Mouse (Mus musculus) forebrain, embryonic 15.5 days (tissue): ENCODE measurements at regions not wholly inside any gene's neighbourhood (a gene's known extent, or its start where the extent isn't known, plus 50 kb on each side); places are given as distances from the start of the nearest gene placed in this dataset. TPM values are rescaled to one million over a fixed set of nuclear protein-coding genes. Genes with fewer than 3 reads are reported as not detected.
"Not testable (repeated sequence)": the region's sequence is repeated elsewhere in the genome, so short reads cannot be mapped to it uniquely, and the experiment has no call there.

Experiments
- ATAC-seq: fragments of 200-750 bp; cut with Nextera tagmentation; replicated peaks from 2 replicates; pipeline ENCODE4 v1.8.0; 2017; ENCODE audit warnings: mild to moderate bottlenecking, moderate TSS enrichment, moderate library complexity
- H3K27ac ChIP-seq: fragments of 300-500 bp; sonication (generic); replicated peaks from 2 replicates; pipeline ENCODE4 v1.5.1; 2015; ENCODE audit warnings: mild to moderate bottlenecking, inconsistent platforms
- H3K27me3 ChIP-seq: fragments of 300-500 bp; sonication (generic); 2 replicates; pipeline ENCODE4 v1.6.1; 2015; ENCODE audit warnings: inconsistent platforms
- H3K36me3 ChIP-seq: fragments of 300-500 bp; sonication (generic); 2 replicates; pipeline ENCODE4 v1.6.1; 2015; ENCODE audit warnings: mild to moderate bottlenecking, inconsistent platforms
- H3K4me1 ChIP-seq: fragments of 300-500 bp; sonication (generic); 2 replicates; pipeline ENCODE4 v1.6.1; 2015; ENCODE audit warnings: inconsistent platforms
- H3K4me2 ChIP-seq: fragments of 300-500 bp; sonication (generic); replicated peaks from 2 replicates; pipeline ENCODE4 v1.6.1; 2015; ENCODE audit warnings: mild to moderate bottlenecking, inconsistent platforms
- H3K4me3 ChIP-seq: fragments of 300-500 bp; sonication (generic); 2 replicates; pipeline ENCODE4 v1.5.1; 2015; ENCODE audit warnings: mild to moderate bottlenecking, inconsistent platforms
- H3K9ac ChIP-seq: fragments of 300-500 bp; sonication (generic); replicated peaks from 2 replicates; pipeline ENCODE4 v1.6.1; 2015; ENCODE audit warnings: mild to moderate bottlenecking, inconsistent platforms
- H3K9me3 ChIP-seq: fragments of 300-500 bp; sonication (generic); 2 replicates; pipeline ENCODE4 v1.6.1; 2016; ENCODE audit warnings: inconsistent platforms
- WGBS: fragments of 180-500 bp; shearing (Covaris S2); methylation state at CpG from one replicate; pipeline ENCODE4 v1.1.7; 2015; ENCODE audit warnings: mixed read lengths; 5-methylcytosine and 5-hydroxymethylcytosine counted together
- microRNA-seq: library from miRNA; unstranded; fragments of <30 nt; microRNA quantifications from one replicate; pipeline ENCODE4, GENCODE M21; 2016

DNA sequence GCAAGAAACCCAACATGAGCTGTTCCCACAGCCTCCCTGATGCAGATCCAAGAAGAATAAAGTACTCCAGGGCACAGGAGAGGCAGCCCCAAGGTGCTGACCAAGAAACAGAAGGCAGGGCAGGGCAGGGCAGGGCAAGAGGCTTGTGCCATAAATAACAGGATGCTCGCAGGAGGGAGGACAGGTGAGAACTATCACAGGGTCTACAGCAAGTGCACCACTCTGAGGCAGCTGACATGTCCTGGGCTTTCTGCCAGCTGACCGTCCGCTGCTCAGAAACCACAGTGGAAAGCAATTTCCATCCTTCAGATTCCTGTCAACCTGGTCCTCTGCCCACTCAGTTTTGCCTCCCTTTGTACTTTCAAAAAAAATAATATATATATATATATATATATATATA, 77.0 kb upstream of the Xcl1 start:
- WGBS: 88% methylated on average over 3 of the region's 3 CpGs
- no peak overlapping the region for H3K27ac ChIP-seq
- no peaks in the 10 kb centered on the region for H3K36me3 ChIP-seq
- no peaks in the 10 kb centered on the region for H3K4me1 ChIP-seq
- H3K9ac ChIP-seq: no peak overlapping the region
- H3K27me3 ChIP-seq: no peaks in the 10 kb centered on the region
- no peak for ATAC-seq
- H3K4me3 ChIP-seq: no peak overlapping the region
- no peak overlapping the region for H3K4me2 ChIP-seq
- no peaks in the 10 kb centered on the region for H3K9me3 ChIP-seq

DNA sequence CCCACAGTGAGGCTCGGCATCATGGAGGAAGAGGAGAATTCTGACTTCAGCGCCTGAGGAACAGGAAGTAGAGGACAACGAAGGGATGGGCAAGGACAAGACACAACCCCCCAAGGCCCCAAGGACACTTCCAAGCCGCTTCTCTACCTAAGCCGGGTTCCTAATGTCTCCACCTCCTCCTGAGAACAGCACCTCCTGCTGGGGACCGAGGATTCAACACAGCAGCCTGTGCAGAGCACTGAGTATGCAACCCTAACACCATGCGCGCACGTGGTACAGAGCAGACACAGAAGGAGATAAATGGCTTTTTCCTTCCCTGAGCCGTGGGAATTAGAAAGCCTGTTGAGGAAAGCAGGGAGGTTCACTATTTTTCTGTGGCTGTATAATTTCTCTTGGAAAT, 64.2 kb upstream of the Xcl1 start:
- Histone ChIP-seq H3K9ac (no peak overlapping the region), H3K9me3 (no peaks in the 10 kb centered on the region), H3K27me3 (no peaks in the 10 kb centered on the region), H3K27ac (no peak overlapping the region), H3K4me3 (no peak overlapping the region), H3K4me1 (no peaks in the 10 kb centered on the region), H3K36me3 (no peaks in the 10 kb centered on the region), H3K4me2 (no peak overlapping the region)
- WGBS: 74% methylated on average over 10 of the region's 10 CpGs
- ATAC-seq: no peak

DNA sequence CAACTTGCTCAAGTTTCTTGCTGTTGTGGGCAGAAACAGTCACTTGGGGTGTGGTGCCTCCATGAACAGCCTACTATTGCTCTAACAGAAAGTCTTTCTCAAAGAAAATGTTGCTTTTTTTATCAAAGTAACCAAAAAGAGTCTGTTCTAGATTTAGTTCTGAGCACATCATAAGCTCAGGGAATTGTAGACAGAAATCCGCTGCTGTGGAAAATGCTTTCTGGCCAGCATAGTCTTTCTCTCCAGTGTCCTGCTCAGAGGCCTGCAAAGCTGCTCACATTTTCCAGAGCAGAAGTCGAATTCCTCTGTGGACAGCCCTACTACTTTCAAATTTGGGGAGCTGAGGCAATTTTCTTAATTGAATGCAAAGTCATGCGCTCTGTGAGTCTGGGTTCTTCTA, 63.3 kb upstream of the Xcl1 start:
- ATAC-seq: no peak
- Histone ChIP-seq H3K27ac (no peak overlapping the region), H3K9ac (no peak overlapping the region), H3K4me1 (no peaks in the 10 kb centered on the region), H3K4me2 (no peak overlapping the region), H3K4me3 (no peak overlapping the region), H3K9me3 (no peaks in the 10 kb centered on the region), H3K36me3 (no peaks in the 10 kb centered on the region), H3K27me3 (no peaks in the 10 kb centered on the region)
- WGBS: 85% methylated on average over 3 of the region's 3 CpGs

DNA sequence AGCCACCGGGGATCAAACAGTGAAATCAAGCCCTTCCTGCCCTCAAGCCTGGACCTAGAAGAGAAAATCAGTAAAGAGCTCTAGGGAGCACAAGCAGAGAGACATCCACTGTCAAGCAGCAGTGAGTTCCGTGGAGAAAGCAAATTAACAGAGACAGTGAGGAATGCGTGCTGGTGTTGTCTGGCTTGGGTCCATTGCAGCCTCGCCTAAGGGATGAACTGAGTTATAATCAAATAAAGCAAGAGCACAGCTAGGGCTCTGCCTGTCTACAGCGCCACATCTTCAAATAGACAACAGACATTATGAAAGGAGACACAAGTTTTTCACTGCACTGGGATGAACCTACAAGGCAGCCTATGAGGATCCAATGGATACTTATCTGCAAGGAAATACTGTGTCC, 62.3 kb upstream of the Xcl1 start:
- no peaks in the 10 kb centered on the region for H3K36me3 ChIP-seq
- no peak for ATAC-seq
- no peaks in the 10 kb centered on the region for H3K27me3 ChIP-seq
- no peak overlapping the region for H3K27ac ChIP-seq
- H3K4me2 ChIP-seq: no peak overlapping the region
- no peaks in the 10 kb centered on the region for H3K4me1 ChIP-seq
- H3K4me3 ChIP-seq: no peak overlapping the region
- H3K9me3 ChIP-seq: no peaks in the 10 kb centered on the region
- H3K9ac ChIP-seq: no peak overlapping the region
- WGBS: 72% methylated on average over 5 of the region's 5 CpGs

DNA sequence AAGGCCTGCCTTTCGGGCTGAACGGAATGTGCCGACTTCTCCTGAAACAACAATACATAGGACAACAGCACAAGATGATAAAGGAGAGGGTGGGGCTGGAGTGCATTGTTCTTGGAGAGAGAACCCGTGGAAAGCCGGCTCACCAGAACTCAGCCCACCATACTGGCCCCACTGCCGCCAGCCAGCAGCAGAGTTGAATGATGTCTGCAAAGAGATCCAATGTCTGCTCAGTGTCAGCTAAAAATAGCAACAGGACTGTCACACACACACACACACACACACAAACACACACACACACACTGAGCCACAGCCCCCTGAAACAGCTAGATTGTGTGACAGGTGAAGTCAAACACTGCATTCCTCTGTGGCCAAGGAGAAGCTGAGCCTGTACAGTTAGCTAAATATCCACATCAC, 58.9 kb upstream of the Xcl1 start:
- 11% methylated on average over 6 of the region's 6 CpGs for WGBS
- no peaks in the 10 kb centered on the region for H3K36me3 ChIP-seq
- no peak; the same call in 1 of the 2 replicates for ATAC-seq
- no peaks in the 10 kb centered on the region for H3K9me3 ChIP-seq
- H3K4me1 ChIP-seq: no peaks in the 10 kb centered on the region
- H3K9ac ChIP-seq: no peak overlapping the region
- no peaks in the 10 kb centered on the region for H3K27me3 ChIP-seq
- no peak overlapping the region for H3K27ac ChIP-seq
- H3K4me2 ChIP-seq: no peak overlapping the region
- no peak overlapping the region for H3K4me3 ChIP-seq

DNA sequence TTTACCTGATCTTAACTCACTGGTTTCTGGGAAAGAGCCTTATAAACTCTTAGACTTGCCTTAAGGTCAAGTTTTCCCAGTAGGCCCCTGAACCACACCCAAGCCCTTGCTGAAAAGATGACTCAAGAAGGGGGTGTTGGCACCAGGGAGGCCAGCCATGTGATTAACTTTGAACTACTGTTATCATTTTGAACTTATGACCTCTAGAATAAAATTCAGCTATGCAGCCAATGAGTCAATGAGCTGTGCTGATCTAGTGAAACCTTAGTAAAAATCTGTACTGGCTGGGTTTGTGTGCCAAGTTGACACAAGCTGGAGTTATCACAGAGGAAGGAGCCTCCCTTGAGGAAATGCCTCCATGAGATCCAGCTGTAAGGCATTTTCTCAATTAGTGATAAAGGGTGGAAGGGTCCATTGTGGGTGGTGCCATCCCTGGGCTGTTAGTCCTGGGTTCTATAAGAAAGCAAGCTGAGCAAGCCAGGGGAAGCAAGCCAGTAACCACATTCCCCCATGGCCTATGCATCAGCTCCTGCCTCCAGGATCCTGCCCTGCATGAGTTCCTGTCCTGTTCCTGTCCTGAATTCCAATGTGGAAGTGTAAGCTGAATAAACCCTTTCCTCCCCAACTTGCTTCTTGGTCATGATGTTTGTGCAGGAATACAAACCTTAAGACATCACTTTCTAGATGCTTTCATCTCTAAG, 58.0 kb upstream of the Xcl1 start:
- H3K9ac ChIP-seq, H3K4me2 ChIP-seq, ATAC-seq, H3K9me3 ChIP-seq, H3K27ac ChIP-seq, H3K4me1 ChIP-seq, H3K27me3 ChIP-seq, H3K36me3 ChIP-seq, H3K4me3 ChIP-seq: not testable (repeated sequence)

DNA sequence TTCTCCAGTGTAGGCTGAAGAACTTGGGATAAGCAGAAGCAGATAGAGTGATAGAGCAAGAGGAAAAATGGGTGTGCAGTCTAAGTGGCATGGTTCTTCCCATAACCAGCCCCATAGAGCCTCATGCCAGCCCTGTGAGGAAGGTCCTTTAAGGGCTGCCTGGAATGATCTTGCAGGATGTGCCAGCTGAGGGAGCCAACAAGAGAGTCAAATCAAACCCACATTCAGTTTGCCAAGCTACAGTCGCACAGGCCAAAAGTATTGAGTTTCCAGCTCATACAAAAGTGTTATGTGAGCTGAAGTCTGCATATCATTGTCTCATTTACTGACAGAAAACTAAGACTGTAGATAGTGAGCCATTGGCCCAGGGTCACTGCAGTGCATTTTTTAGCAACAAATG, 53.7 kb upstream of the Xcl1 start:
- Histone ChIP-seq H3K36me3 (no peaks in the 10 kb centered on the region), H3K4me2 (no peak overlapping the region), H3K27ac (no peak overlapping the region), H3K4me1 (peaks cover 11% of the 10 kb centered on the region), H3K9me3 (no peaks in the 10 kb centered on the region), H3K9ac (no peak overlapping the region), H3K27me3 (no peaks in the 10 kb centered on the region), H3K4me3 (no peak overlapping the region)
- WGBS: 68% methylated on average over 1 of the region's 1 CpGs
- ATAC-seq: no peak

DNA sequence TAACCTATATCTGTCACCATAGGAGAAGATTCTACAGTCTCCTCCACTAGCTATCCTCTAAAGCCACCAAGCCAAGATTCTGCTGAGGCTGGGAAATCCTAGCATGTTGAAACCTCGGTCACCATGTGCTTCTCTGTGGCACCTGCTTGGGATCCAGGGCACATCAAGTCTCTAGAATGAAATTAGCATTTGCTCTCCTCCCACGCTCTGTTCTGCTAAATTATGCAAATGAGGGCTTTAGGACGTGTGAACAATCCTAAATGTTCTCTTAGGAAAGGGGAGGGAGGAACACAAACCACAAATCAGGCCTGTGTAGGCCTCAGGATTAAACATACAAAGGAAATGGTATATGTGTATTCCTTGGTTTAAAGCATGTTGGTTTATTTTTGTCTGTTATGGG, 52.9 kb upstream of the Xcl1 start:
- 19% methylated on average over 3 of the region's 3 CpGs for WGBS
- no peak overlapping the region for H3K4me3 ChIP-seq
- H3K9ac ChIP-seq: no peak overlapping the region
- H3K36me3 ChIP-seq: no peaks in the 10 kb centered on the region
- peak; percentile 89 for ATAC-seq
- no peaks in the 10 kb centered on the region for H3K9me3 ChIP-seq
- H3K4me1 ChIP-seq: peaks cover 11% of the 10 kb centered on the region
- H3K27me3 ChIP-seq: no peaks in the 10 kb centered on the region
- H3K27ac ChIP-seq: 0 out of 2 replicates have a peak overlapping the region, but pooled peaks have one; percentile 17
- H3K4me2 ChIP-seq: no peak overlapping the region

DNA sequence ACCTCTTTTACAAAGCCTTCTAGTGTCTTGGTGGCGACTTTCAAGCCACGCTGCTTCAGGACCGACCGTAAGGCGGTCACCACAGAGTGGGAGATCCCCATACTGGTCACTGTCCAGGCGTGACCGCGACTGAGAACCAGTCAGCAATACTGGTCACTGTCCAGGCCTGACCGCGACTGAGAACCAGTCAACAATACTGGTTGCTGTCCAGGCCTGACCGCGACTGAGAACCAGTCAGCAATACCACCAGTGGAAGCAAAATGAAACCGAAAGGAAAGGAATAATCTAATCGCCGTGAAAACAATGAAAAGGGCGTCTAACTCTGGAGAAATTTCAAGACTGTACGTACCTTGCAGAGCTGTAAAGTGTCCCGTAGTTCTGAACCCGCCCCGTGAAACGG, 50.2 kb upstream of the Xcl1 start:
- H3K4me2 ChIP-seq, H3K4me3 ChIP-seq, H3K27ac ChIP-seq, ATAC-seq, H3K36me3 ChIP-seq, H3K9me3 ChIP-seq, H3K9ac ChIP-seq, H3K27me3 ChIP-seq: not testable (repeated sequence)
- peaks cover 11% of the 10 kb centered on the region for H3K4me1 ChIP-seq
- 96% methylated on average over 21 of the region's 21 CpGs for WGBS

Small RNA genes lying in the stretch of these regions (microRNA-seq; reads per million reads assigned to microRNA genes)
- not detected for gene Gm26042
